Mouse (Mus musculus): ENCODE data around the gene Cnnm2. TPM values are rescaled to one million over a fixed set of nuclear protein-coding genes. Genes with fewer than 3 reads are reported as not detected.

The Cnnm2 gene
- polyA plus RNA-seq, 1 experiment from 2014 or later = 7.8 TPM

GRCm38 (mm10) chr19:46908207-46908606 lies 146.8 kb downstream of the Cnnm2 start:
- Histone ChIP-seq H3K4me2 (no peak overlapping the region), H3K9me3 (replicated peaks) (no peaks in the 10 kb centered on the region), H3K4me3 (replicated peaks) (no peak overlapping the region), H3K9ac (replicated peaks) (no peak overlapping the region), H3K4me1 (0 out of 2 replicates have a peak, but pooled peaks cover 6% of the 10 kb centered on the region), H3K27me3 (replicated peaks) (no peaks in the 10 kb centered on the region), H3K36me3 (no peaks in the 10 kb centered on the region), H3K27ac (replicated peaks) (no peak overlapping the region)
- ATAC-seq (ENCODE audit: low FRiP score) = no peak
- 76% methylated on average over 5 of the region's 5 CpGs for WGBS

DNA sequence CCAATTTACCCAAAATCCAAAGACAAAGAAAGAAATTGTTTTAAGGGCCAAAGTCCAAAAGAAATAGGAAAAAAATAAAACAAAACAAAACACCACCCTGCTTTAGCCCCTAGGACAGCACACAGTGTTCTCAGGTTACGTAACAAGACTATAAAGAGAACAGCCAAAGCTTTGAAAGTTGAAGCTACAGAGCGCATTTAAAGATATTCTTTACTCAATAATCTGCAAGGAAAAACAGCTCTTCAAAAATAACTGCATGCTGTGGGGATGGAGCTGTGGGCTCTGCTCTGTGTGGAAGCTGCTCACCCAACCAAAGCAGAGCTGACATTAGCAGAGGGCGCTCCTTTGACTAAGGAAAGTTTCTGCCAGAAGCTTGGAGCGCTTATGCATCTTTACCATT lies 147.6 kb downstream of the Cnnm2 start:
- no peaks in the 10 kb centered on the region for H3K27me3 ChIP-seq (replicated peaks)
- 0 out of 2 replicates have a peak overlapping the region, but pooled peaks have one; percentile 5 for H3K27ac ChIP-seq (replicated peaks)
- H3K4me1 ChIP-seq = 0 out of 2 replicates have a peak, but pooled peaks cover 6% of the 10 kb centered on the region
- no peak for ATAC-seq (ENCODE audit: low FRiP score)
- H3K4me3 ChIP-seq (replicated peaks) = no peak overlapping the region
- H3K9ac ChIP-seq (replicated peaks) = no peak overlapping the region
- H3K9me3 ChIP-seq (replicated peaks) = no peaks in the 10 kb centered on the region
- no peak overlapping the region for H3K4me2 ChIP-seq
- H3K36me3 ChIP-seq = no peaks in the 10 kb centered on the region
- 67% methylated on average over 4 of the region's 4 CpGs for WGBS

GRCm38 (mm10) chr19:46911492-46911891 lies 150.1 kb downstream of the Cnnm2 start:
- H3K9me3 ChIP-seq (replicated peaks) = no peaks in the 10 kb centered on the region
- 0 out of 2 replicates have a peak, but pooled peaks cover 6% of the 10 kb centered on the region for H3K4me1 ChIP-seq
- no peak overlapping the region for H3K9ac ChIP-seq (replicated peaks)
- no peaks in the 10 kb centered on the region for H3K36me3 ChIP-seq
- no peak overlapping the region for H3K4me3 ChIP-seq (replicated peaks)
- no peak overlapping the region for H3K4me2 ChIP-seq
- ATAC-seq (ENCODE audit: low FRiP score) = no peak
- no peaks in the 10 kb centered on the region for H3K27me3 ChIP-seq (replicated peaks)
- H3K27ac ChIP-seq (replicated peaks) = no peak overlapping the region
- WGBS = 89% methylated on average over 3 of the region's 3 CpGs

GRCm38 (mm10) chr19:46913626-46914025 lies 152.2 kb downstream of the Cnnm2 start:
- no peak overlapping the region for H3K27ac ChIP-seq (replicated peaks)
- WGBS = 96% methylated on average over 11 of the region's 11 CpGs
- 0 out of 2 replicates have a peak, but pooled peaks cover 6% of the 10 kb centered on the region for H3K4me1 ChIP-seq

GRCm38 (mm10) chr19:46915406-46916080 lies 154.1 kb downstream of the Cnnm2 start:
- no peaks in the 10 kb centered on the region for H3K36me3 ChIP-seq
- H3K27ac ChIP-seq (replicated peaks) = no peak overlapping the region
- no peak for ATAC-seq (ENCODE audit: low FRiP score)
- WGBS = 79% methylated on average over 9 of the region's 9 CpGs
- H3K4me3 ChIP-seq (replicated peaks) = no peak overlapping the region
- H3K4me2 ChIP-seq = no peak overlapping the region
- H3K27me3 ChIP-seq (replicated peaks) = no peaks in the 10 kb centered on the region
- H3K9ac ChIP-seq (replicated peaks) = no peak overlapping the region
- H3K4me1 ChIP-seq = no peaks in the 10 kb centered on the region
- H3K9me3 ChIP-seq (replicated peaks) = no peaks in the 10 kb centered on the region

More at GRCm38 (mm10) chr19:46913626-46914025, 152.2 kb downstream of the Cnnm2 start:
- Histone ChIP-seq H3K4me3 (replicated peaks) (no peak overlapping the region), H3K4me2 (no peak overlapping the region), H3K27me3 (replicated peaks) (no peaks in the 10 kb centered on the region), H3K9ac (replicated peaks) (no peak overlapping the region), H3K9me3 (replicated peaks) (no peaks in the 10 kb centered on the region), H3K36me3 (no peaks in the 10 kb centered on the region)
- ATAC-seq (ENCODE audit: low FRiP score) = no peak

GRCm38 (mm10) chr19:46920571-46920970 lies 159.2 kb downstream of the Cnnm2 start:
- no peaks in the 10 kb centered on the region for H3K9me3 ChIP-seq (replicated peaks)
- no peaks in the 10 kb centered on the region for H3K4me1 ChIP-seq
- H3K27ac ChIP-seq (replicated peaks) = no peak overlapping the region
- ATAC-seq (ENCODE audit: low FRiP score) = no peak
- 91% methylated on average over 6 of the region's 6 CpGs for WGBS
- H3K4me3 ChIP-seq (replicated peaks) = no peak overlapping the region
- no peaks in the 10 kb centered on the region for H3K27me3 ChIP-seq (replicated peaks)
- H3K9ac ChIP-seq (replicated peaks) = no peak overlapping the region
- H3K4me2 ChIP-seq = no peak overlapping the region
- no peaks in the 10 kb centered on the region for H3K36me3 ChIP-seq

- H3K36me3 ChIP-seq = no peaks in the 10 kb centered on the region
- H3K4me1 ChIP-seq = peaks cover 6% of the 10 kb centered on the region; the same call in 1 of the 2 replicates
- WGBS = 72% methylated on average over 4 of the region's 4 CpGs
- H3K27ac ChIP-seq (replicated peaks) = no peak overlapping the region
- H3K9ac ChIP-seq (replicated peaks) = no peak overlapping the region
- H3K4me2 ChIP-seq = no peak overlapping the region
- no peak for ATAC-seq (ENCODE audit: low FRiP score)
- H3K4me3 ChIP-seq (replicated peaks) = no peak overlapping the region
- H3K9me3 ChIP-seq (replicated peaks) = no peaks in the 10 kb centered on the region
- no peaks in the 10 kb centered on the region for H3K27me3 ChIP-seq (replicated peaks)
Measured at GRCm38 (mm10) chr19:46926357-46926756, 165.0 kb downstream of the Cnnm2 start.

DNA sequence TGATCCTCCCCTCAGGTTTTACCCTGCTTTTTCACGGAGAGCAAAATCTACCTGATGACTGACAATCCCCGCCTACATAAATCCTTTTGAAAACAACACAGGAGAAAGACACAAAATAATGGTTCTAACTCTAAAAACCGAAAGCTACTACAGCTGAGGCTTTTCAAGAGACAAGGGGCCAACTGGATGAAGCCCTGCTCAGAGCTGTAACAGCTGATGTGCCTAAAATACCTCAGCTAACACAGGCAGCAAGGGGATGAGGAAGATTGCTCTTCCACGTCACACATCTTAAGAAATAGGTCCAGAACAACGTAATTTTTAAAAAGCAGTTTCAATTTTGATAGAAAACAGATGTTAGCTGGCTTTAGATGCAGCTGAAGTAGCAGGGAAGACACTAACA lies 165.6 kb downstream of the Cnnm2 start:
- no peaks in the 10 kb centered on the region for H3K9me3 ChIP-seq (replicated peaks)
- no peak overlapping the region for H3K4me2 ChIP-seq
- no peak overlapping the region for H3K27ac ChIP-seq (replicated peaks)
- ATAC-seq (ENCODE audit: low FRiP score) = no peak
- no peak overlapping the region for H3K4me3 ChIP-seq (replicated peaks)
- no peaks in the 10 kb centered on the region for H3K27me3 ChIP-seq (replicated peaks)
- H3K9ac ChIP-seq (replicated peaks) = no peak overlapping the region
- no peaks in the 10 kb centered on the region for H3K36me3 ChIP-seq
- WGBS = 66% methylated on average over 5 of the region's 5 CpGs
- peaks cover 6% of the 10 kb centered on the region; the same call in 1 of the 2 replicates for H3K4me1 ChIP-seq

DNA sequence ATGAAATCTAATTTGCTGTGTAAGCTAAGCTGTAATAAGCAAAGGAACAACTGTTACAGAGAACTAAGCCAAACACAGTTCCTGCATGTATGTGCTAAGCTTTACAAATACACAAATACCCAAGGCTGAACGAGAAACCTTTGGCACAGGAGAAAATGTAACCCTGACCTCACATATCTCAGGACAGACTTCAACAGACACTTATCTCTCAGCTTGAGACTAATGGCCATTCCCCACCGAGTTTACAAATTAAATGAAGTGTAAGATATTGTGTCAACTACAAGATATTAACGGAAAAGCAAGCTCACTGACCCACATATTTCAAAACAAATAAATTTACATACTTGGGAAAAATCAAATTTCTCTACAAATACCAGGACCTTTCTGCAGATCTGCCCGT lies 166.7 kb downstream of the Cnnm2 start:
- ATAC-seq (ENCODE audit: low FRiP score) = no peak
- H3K36me3 ChIP-seq = no peaks in the 10 kb centered on the region

GRCm38 (mm10) chr19:46929044-46929587 lies 167.7 kb downstream of the Cnnm2 start:
- Histone ChIP-seq H3K4me3 (replicated peaks) (no peak overlapping the region), H3K4me1 (peaks cover 6% of the 10 kb centered on the region; the same call in 1 of the 2 replicates), H3K9me3 (replicated peaks) (no peaks in the 10 kb centered on the region), H3K9ac (replicated peaks) (no peak overlapping the region), H3K27ac (replicated peaks) (no peak overlapping the region), H3K27me3 (replicated peaks) (no peaks in the 10 kb centered on the region), H3K36me3 (no peaks in the 10 kb centered on the region), H3K4me2 (no peak overlapping the region)
- ATAC-seq (ENCODE audit: low FRiP score) = no peak
- 50% methylated on average over 6 of the region's 6 CpGs for WGBS

More for the DNA sequence above, 166.7 kb downstream of the Cnnm2 start:
- H3K4me3 ChIP-seq (replicated peaks) = no peak overlapping the region
- H3K4me1 ChIP-seq = peaks cover 6% of the 10 kb centered on the region; the same call in 1 of the 2 replicates
- H3K9ac ChIP-seq (replicated peaks) = no peak overlapping the region
- WGBS = 51% methylated on average over 4 of the region's 4 CpGs
- H3K4me2 ChIP-seq = no peak overlapping the region
- no peak overlapping the region for H3K27ac ChIP-seq (replicated peaks)
- H3K9me3 ChIP-seq (replicated peaks) = no peaks in the 10 kb centered on the region
- H3K27me3 ChIP-seq (replicated peaks) = no peaks in the 10 kb centered on the region

Measured in neural tube, embryonic 15.5 days (tissue).